9 mouse cellular contexts compared by ENCODE assay signal in genomic region chr11:33148338-33149087, GRCm38 (mm10). TPM values are rescaled to one million over a fixed set of nuclear protein-coding genes. Genes with fewer than 3 reads are reported as not detected.
DNase-seq lines count a peak whose midpoint lies in the region; ATAC-seq and TF ChIP-seq lines count a peak whose summit lies in the region.
"Had no signal": no experiment of that assay in that cellular context is flagged by ENCODE, and none has a peak within 500 bp of the region (broad histone marks: within the 10 kb centered on the region; RNA-seq: fewer than 3 reads in every experiment).

No protein-coding gene starts in this region.

- no peak for TF ChIP-seq POLR2A in bone marrow, adult 2 months (IDR thresholded peaks at IDR 0.05; ENCODE audit: borderline replicate concordance, control insufficient read depth, low read depth, low read length)

- peaks cover 41% of the 10 kb centered on the region for H3K36me3 ChIP-seq in embryonic facial prominence, embryonic 14.5 days (ENCODE audit: control insufficient read depth, insufficient read depth, low read length)
- peaks cover 41% of the 10 kb centered on the region for H3K36me3 ChIP-seq in heart, embryonic 10.5 days
- peaks cover 34% of the 10 kb centered on the region for H3K36me3 ChIP-seq in limb, embryonic 15.5 days
- H3K36me3 ChIP-seq in midbrain, postnatal 0 days (ENCODE audit: insufficient read depth, low read length): peaks cover 14% of the 10 kb centered on the region
- H3K36me3 ChIP-seq in stomach, embryonic 14.5 days (ENCODE audit: control insufficient read depth, insufficient read depth, low read length): peaks cover 38% of the 10 kb centered on the region

- peak; percentile 69 for ATAC-seq in embryonic facial prominence, embryonic 14.5 days (ENCODE audit: low read depth)
- peak; percentile 62 for ATAC-seq in limb, embryonic 15.5 days (ENCODE audit: insufficient number of reproducible peaks, low FRiP score, low TSS enrichment, low read depth)
- ATAC-seq in midbrain, postnatal 0 days (ENCODE audit: low FRiP score): peak; percentile 73
- ATAC-seq in stomach, embryonic 14.5 days (ENCODE audit: insufficient number of reproducible peaks, insufficient read depth, low FRiP score, low read depth): peak; percentile 72

- H3K27ac ChIP-seq in bone marrow, adult 2 months (ENCODE audit: control insufficient read depth, insufficient read depth, low read depth, low read length, poor library complexity): no peak overlapping the region
- peak overlapping the region; percentile 75 for H3K27ac ChIP-seq in embryonic facial prominence, embryonic 14.5 days (replicated peaks; ENCODE audit: low read depth, low read length)
- H3K27ac ChIP-seq in heart, embryonic 10.5 days: no peak overlapping the region
- H3K27ac ChIP-seq in limb, embryonic 15.5 days: peak overlapping the region; percentile 89
- H3K27ac ChIP-seq in midbrain, postnatal 0 days (ENCODE audit: low read depth, low read length): peak overlapping the region; percentile 63; the same call in 1 of the 2 replicates
- H3K27ac ChIP-seq in stomach, embryonic 14.5 days (ENCODE audit: low read length): peak overlapping the region; percentile 1; the same call in 1 of the 2 replicates

- no peaks in the 10 kb centered on the region for H3K9me3 ChIP-seq in embryonic facial prominence, embryonic 14.5 days (ENCODE audit: control insufficient read depth, low read length)
- H3K9me3 ChIP-seq in heart, embryonic 10.5 days: no peaks in the 10 kb centered on the region
- H3K9me3 ChIP-seq in limb, embryonic 15.5 days: no peaks in the 10 kb centered on the region
- H3K9me3 ChIP-seq in midbrain, postnatal 0 days (ENCODE audit: low read length): no peaks in the 10 kb centered on the region
- no peaks in the 10 kb centered on the region for H3K9me3 ChIP-seq in stomach, embryonic 14.5 days (ENCODE audit: control insufficient read depth, low read depth, low read length)

- peak; percentile 68 for TF ChIP-seq CTCF in bone marrow, adult 2 months (IDR thresholded peaks at IDR 0.05; ENCODE audit: control insufficient read depth, insufficient read depth, low read length)
- peak; percentile 89 for TF ChIP-seq CTCF in midbrain, postnatal 0 days (IDR thresholded peaks at IDR 0.05)

- H3K4me2 ChIP-seq in embryonic facial prominence, embryonic 14.5 days (ENCODE audit: low read depth, low read length): peak overlapping the region; percentile 94
- H3K4me2 ChIP-seq in limb, embryonic 15.5 days: peak overlapping the region; percentile 95
- peak overlapping the region; percentile 84 for H3K4me2 ChIP-seq in midbrain, postnatal 0 days (ENCODE audit: low read depth, low read length, poor library complexity, severe bottlenecking)
- H3K4me2 ChIP-seq in stomach, embryonic 14.5 days (replicated peaks; ENCODE audit: low read depth, low read length): peak overlapping the region; percentile 92

- DNase-seq in CD4-positive, CD25-positive, alpha-beta regulatory T cell, adult 2 months (ENCODE audit: low read depth, low spot score): peak; percentile 83
- peak; percentile 94 for DNase-seq in embryonic facial prominence, embryonic 14.5 days (ENCODE audit: low spot score)
- DNase-seq in heart, embryonic 10.5 days (ENCODE audit: low spot score): peak; percentile 94
- DNase-seq in kidney, adult 9 months: peak; percentile 89
- DNase-seq in midbrain, postnatal 0 days (ENCODE audit: low spot score): peak; percentile 94

- H3K27me3 ChIP-seq in embryonic facial prominence, embryonic 14.5 days (replicated peaks; ENCODE audit: control insufficient read depth, insufficient read depth, low read length): peaks cover 8% of the 10 kb centered on the region; the same call in 1 of the 2 replicates
- peaks cover 35% of the 10 kb centered on the region for H3K27me3 ChIP-seq in heart, embryonic 10.5 days (ENCODE audit: insufficient read depth, poor library complexity, severe bottlenecking)
- peaks cover 18% of the 10 kb centered on the region for H3K27me3 ChIP-seq in limb, embryonic 15.5 days
- peaks cover 16% of the 10 kb centered on the region; the same call in 1 of the 2 replicates for H3K27me3 ChIP-seq in midbrain, postnatal 0 days (ENCODE audit: insufficient read depth, low read length)
- 0 out of 2 replicates have a peak, but pooled peaks cover 3% of the 10 kb centered on the region for H3K27me3 ChIP-seq in stomach, embryonic 14.5 days (ENCODE audit: control insufficient read depth, insufficient read depth, low read length)

- peak overlapping the region; percentile 69; the same call in 1 of the 2 replicates for H3K9ac ChIP-seq in embryonic facial prominence, embryonic 14.5 days (ENCODE audit: low read depth, low read length)
- 0 out of 2 replicates have a peak overlapping the region, but pooled peaks have one; percentile 52 for H3K9ac ChIP-seq in limb, embryonic 15.5 days
- peak overlapping the region; percentile 68; the same call in 1 of the 2 replicates for H3K9ac ChIP-seq in midbrain, postnatal 0 days (replicated peaks; ENCODE audit: low read length, poor library complexity, severe bottlenecking)
- H3K9ac ChIP-seq in stomach, embryonic 14.5 days (replicated peaks; ENCODE audit: low read depth, low read length): no peak overlapping the region

- no peak overlapping the region for H3K4me3 ChIP-seq in bone marrow, adult 2 months (replicated peaks; ENCODE audit: control insufficient read depth, low read depth, low read length)
- peak overlapping the region; percentile 67 for H3K4me3 ChIP-seq in embryonic facial prominence, embryonic 14.5 days (ENCODE audit: low read depth, low read length)
- H3K4me3 ChIP-seq in heart, embryonic 10.5 days: peak overlapping the region; percentile 71
- peak overlapping the region; percentile 67 for H3K4me3 ChIP-seq in limb, embryonic 15.5 days
- peak overlapping the region; percentile 65 for H3K4me3 ChIP-seq in midbrain, postnatal 0 days (ENCODE audit: low read depth, low read length)
- peak overlapping the region; percentile 50 for H3K4me3 ChIP-seq in stomach, embryonic 14.5 days (ENCODE audit: low read depth, low read length)

- 17% methylated on average over 23 of the region's 23 CpGs for whole genome bisulfite sequencing in bone marrow, adult 2 months
- WGBS in embryonic facial prominence, embryonic 14.5 days: 6% methylated on average over 23 of the region's 23 CpGs
- 6% methylated on average over 23 of the region's 23 CpGs for WGBS in heart, embryonic 10.5 days
- WGBS in limb, embryonic 15.5 days: 4% methylated on average over 23 of the region's 23 CpGs
- WGBS in midbrain, postnatal 0 days: 6% methylated on average over 23 of the region's 23 CpGs
- 5% methylated on average over 23 of the region's 23 CpGs for WGBS in stomach, embryonic 14.5 days

- H3K4me1 ChIP-seq in bone marrow, adult 2 months (ENCODE audit: control insufficient read depth, insufficient read depth, low read length): no peaks in the 10 kb centered on the region
- peaks cover 30% of the 10 kb centered on the region for H3K4me1 ChIP-seq in embryonic facial prominence, embryonic 14.5 days (ENCODE audit: control insufficient read depth, insufficient read depth, low read length)
- H3K4me1 ChIP-seq in heart, embryonic 10.5 days: peaks cover 45% of the 10 kb centered on the region
- H3K4me1 ChIP-seq in limb, embryonic 15.5 days: peaks cover 46% of the 10 kb centered on the region
- 0 out of 2 replicates have a peak, but pooled peaks cover 6% of the 10 kb centered on the region for H3K4me1 ChIP-seq in midbrain, postnatal 0 days (ENCODE audit: insufficient read depth, low read length)
- H3K4me1 ChIP-seq in stomach, embryonic 14.5 days (ENCODE audit: control insufficient read depth, insufficient read depth, low read length): peaks cover 12% of the 10 kb centered on the region; the same call in 1 of the 2 replicates

RNA-seq across cellular contexts. Expression of gene Fgf18, which starts 1.3 kb away (rescaled TPM):
- not detected in 2 replicates for polyA plus RNA-seq in bone marrow, adult 2 months (2011; ENCODE audit: insufficient read depth, insufficient read length, low replicate concordance, missing spikeins)
- polyA plus RNA-seq in embryonic facial prominence, embryonic 14.5 days (2014; fragmentation: Nextera tagmentation; extraction: Ambion mirVana): 15.3 and 16.0 TPM in 2 replicates
- 1.1 and 2.6 TPM in 2 replicates for polyA plus RNA-seq in heart, embryonic 10.5 days (2016; fragmentation: Nextera tagmentation; extraction: Ambion mirVana)
- 14.5 and 18.4 TPM in 2 replicates for polyA plus RNA-seq in limb, embryonic 15.5 days (2015; fragmentation: Nextera tagmentation; extraction: Ambion mirVana)
- 6.7 and 10.8 TPM in 2 replicates for total RNA-seq in midbrain, postnatal 0 days (2014; rRNA removed)
- 6.5 and 7.7 TPM in 2 replicates for polyA plus RNA-seq in midbrain, postnatal 0 days (2015; fragmentation: Nextera tagmentation; extraction: Ambion mirVana)
- polyA plus RNA-seq in stomach, embryonic 14.5 days (2014; fragmentation: Nextera tagmentation; extraction: Ambion mirVana): 2.8 and 3.7 TPM in 2 replicates

RNA-seq across cellular contexts. Expression of gene Npm1, which starts 14.5 kb away (rescaled TPM):
- polyA plus RNA-seq in bone marrow, adult 2 months (2011; ENCODE audit: insufficient read depth, insufficient read length, low replicate concordance, missing spikeins): 466 and 1,387 TPM in 2 replicates
- 1,018 and 1,100 TPM in 2 replicates for polyA plus RNA-seq in embryonic facial prominence, embryonic 14.5 days (2014; fragmentation: Nextera tagmentation; extraction: Ambion mirVana)
- polyA plus RNA-seq in heart, embryonic 10.5 days (2016; fragmentation: Nextera tagmentation; extraction: Ambion mirVana): 705 and 1,033 TPM in 2 replicates
- 706 and 898 TPM in 2 replicates for polyA plus RNA-seq in limb, embryonic 15.5 days (2015; fragmentation: Nextera tagmentation; extraction: Ambion mirVana)
- total RNA-seq in midbrain, postnatal 0 days (2014; rRNA removed): 303 and 313 TPM in 2 replicates
- polyA plus RNA-seq in midbrain, postnatal 0 days (2015; fragmentation: Nextera tagmentation; extraction: Ambion mirVana): 321 and 334 TPM in 2 replicates
- polyA plus RNA-seq in stomach, embryonic 14.5 days (2014; fragmentation: Nextera tagmentation; extraction: Ambion mirVana): 1,097 and 1,101 TPM in 2 replicates

RNA-seq across cellular contexts. Expression of gene Tlx3, which starts 54.9 kb away (rescaled TPM):
- not detected in 2 replicates for polyA plus RNA-seq in bone marrow, adult 2 months (2011; ENCODE audit: insufficient read depth, insufficient read length, low replicate concordance, missing spikeins)
- polyA plus RNA-seq in embryonic facial prominence, embryonic 14.5 days (2014; fragmentation: Nextera tagmentation; extraction: Ambion mirVana): 1.8 and 1.9 TPM in 2 replicates
- 0.28 TPM in 1 of 2 replicates, not detected in the other for polyA plus RNA-seq in heart, embryonic 10.5 days (2016; fragmentation: Nextera tagmentation; extraction: Ambion mirVana)
- polyA plus RNA-seq in limb, embryonic 15.5 days (2015; fragmentation: Nextera tagmentation; extraction: Ambion mirVana): not detected in 2 replicates
- total RNA-seq in midbrain, postnatal 0 days (2014; rRNA removed): 2.5 and 7.2 TPM in 2 replicates
- polyA plus RNA-seq in midbrain, postnatal 0 days (2015; fragmentation: Nextera tagmentation; extraction: Ambion mirVana): 0.22 TPM in 1 of 2 replicates, not detected in the other
- polyA plus RNA-seq in stomach, embryonic 14.5 days (2014; fragmentation: Nextera tagmentation; extraction: Ambion mirVana): not detected in 2 replicates
- polyA plus RNA-seq: frontal cortex, adult 2 months had no signal

Comparison
In these comparisons a context has a peak if more than half of its experiments do, and no peak if none do; other contexts are left out.
1. H3K27ac ChIP-seq: peak in embryonic facial prominence, embryonic 14.5 days (single experiment), limb, embryonic 15.5 days (single experiment), midbrain, postnatal 0 days (single experiment) and stomach, embryonic 14.5 days (single experiment); none in bone marrow, adult 2 months (single experiment) and heart, embryonic 10.5 days (single experiment).
2. Peak in every context shown above with its lines, with median percentiles within 50 percentile points of each other: DNase-seq, ATAC-seq and H3K4me2 ChIP-seq.